Mouse (Mus musculus): ENCODE measurements at regions not wholly inside any gene's neighbourhood (a gene's known extent, or its start where the extent isn't known, plus 50 kb on each side); places are given as distances from the start of the nearest gene placed in this dataset.

- no peak for TF ChIP-seq CTCF (IDR thresholded peaks at IDR 0.05; ENCODE audit: low read depth, low read length)
- no peak for TF ChIP-seq POLR2A (IDR thresholded peaks at IDR 0.05; ENCODE audit: extremely low read depth, insufficient read depth, low read length)
Observed at GRCm38 (mm10) chr7:133440086-133440485, 161.9 kb downstream of the Tex36 start.
